Mouse (Mus musculus) T-cell, adult 66 days (primary cell): ENCODE data around the gene Anks3. TPM values are rescaled to one million over a fixed set of nuclear protein-coding genes. Genes with fewer than 3 reads are reported as not detected.

Experiments used
- total RNA-seq, 2 experiments: library from RNA; stranded (reverse); gene quantifications; 3 replicates in 1 of 2; 4 replicates in 1 of 2; pipeline ENCODE4 v1.2.4; 2023

Anks3 gene
- total RNA-seq = 10 to 100 TPM; 62.4 to 77.5 TPM

GRCm38 (mm10) chr16:4963797-4964709 is at the start of gene Anks3:
Anks3 (minus strand) TSS chr16:4964205.

GRCm38 (mm10) chr16:5013054-5013838 is 49.2 kb upstream of the Anks3 start, which contains the start of gene Rogdi:
Rogdi (minus strand) TSS chr16:5013553.

GRCm38 (mm10) chr16:5007067-5007466 is 43.1 kb upstream of the Anks3 start, which contains the start of gene Smim22:
Smim22 (plus strand) TSS chr16:5007288.

GRCm38 (mm10) chr16:4997553-4997952 is 33.5 kb upstream of the Anks3 start, which contains the start of gene Sept12:
Sept12 (minus strand) TSS chr16:4997852.

GRCm38 (mm10) chr16:4938461-4938860 is 25.5 kb downstream of the Anks3 start, which contains the start of gene Nudt16l1:
Nudt16l1 (plus strand) TSS chr16:4938761.

Other genes starting within 250 kb of the Anks3 start
- gene Nmral1, start 244.8 kb downstream of the Anks3 start, total RNA-seq = 1 to 10 TPM; 3.0 to 3.2 TPM
- gene Hmox2, start 237.8 kb downstream of the Anks3 start, total RNA-seq = 10 to 100 TPM; 38.4 to 43.3 TPM
- gene Cdip1, start 173.9 kb downstream of the Anks3 start, total RNA-seq = 10 to 100 TPM; 43.9 to 46.7 TPM
- gene 4930562C15Rik, start 128.8 kb downstream of the Anks3 start, total RNA-seq = not detected
- 100 to 1,000 TPM; 139 to 150 TPM for gene Ubald1, start 83.9 kb downstream of the Anks3 start, total RNA-seq
- 10 to 100 TPM; 62.5 to 70.5 TPM for gene Mgrn1, start 78.0 kb downstream of the Anks3 start, total RNA-seq
- 10 to 100 TPM; 55.9 to 61.6 TPM for gene Nudt16l1, start 25.4 kb downstream of the Anks3 start, total RNA-seq
- gene Sept12, start 33.6 kb upstream of the Anks3 start, total RNA-seq = not detected
- not detected for gene Smim22, start 43.1 kb upstream of the Anks3 start, total RNA-seq
- gene Rogdi, start 49.3 kb upstream of the Anks3 start, total RNA-seq = 10 to 100 TPM; 11.3 to 17.4 TPM
- gene Glyr1, start 85.7 kb upstream of the Anks3 start, total RNA-seq = 100 to 1,000 TPM; 113 to 114 TPM
- 100 to 1,000 TPM in 1 of 2 experiments, 10 to 100 TPM in 1; 98.8 to 105 TPM for gene Ubn1, start 85.9 kb upstream of the Anks3 start, total RNA-seq
- gene Ppl, start 168.2 kb upstream of the Anks3 start, total RNA-seq = not detected
- not detected for gene Sec14l5, start 182.9 kb upstream of the Anks3 start, total RNA-seq
- gene Nagpa, start 239.8 kb upstream of the Anks3 start, total RNA-seq = 10 to 100 TPM; 30.5 to 33.1 TPM